ENCODE assay signal across 8 mouse cellular contexts in genomic region chr16:13818560-13819393, GRCm38 (mm10). TPM values are rescaled to one million over a fixed set of nuclear protein-coding genes. Genes with fewer than 3 reads are reported as not detected.
DNase-seq lines count a peak whose midpoint lies in the region; ATAC-seq and TF ChIP-seq lines count a peak whose summit lies in the region.

Gene Ntan1 (plus strand): TSS chr16:13818845.

- no peak for TF ChIP-seq CTCF in cortical plate, adult 2 months (IDR thresholded peaks at IDR 0.05; ENCODE audit: extremely low read depth, insufficient read depth, low read length)

- TF ChIP-seq POLR2A in cortical plate, adult 2 months (IDR thresholded peaks at IDR 0.05; ENCODE audit: extremely low read depth, insufficient read depth, low read length) = peak; percentile 57; the same call in 1 of the 2 replicates

- peak within 1 kb of the TSS; percentile 51 for H3K4me3 ChIP-seq in cortical plate, adult 2 months (ENCODE audit: insufficient read depth, low read length)
- peak within 1 kb of the TSS; percentile 97 for H3K4me3 ChIP-seq in megakaryocyte, embryonic 14.5 days (replicated peaks)

- no peaks in the 10 kb centered on the region for H3K9me3 ChIP-seq in megakaryocyte, embryonic 14.5 days

- DNase-seq in gastrocnemius, adult 8-10 months (ENCODE audit: low spot score in 2 of 2) = peak; percentile 94
- peak; percentile 85 for DNase-seq in hindlimb bud, embryonic 11.5 days (ENCODE audit: extremely low spot score, low read depth, low spot score)
- DNase-seq in left cerebral cortex, adult 8-10 months (ENCODE audit: low spot score in 2 of 2) = peak; percentile 86 to 96
- peak; percentile 97 for DNase-seq in right cerebral cortex, postnatal 10 days (ENCODE audit: low spot score in 2 of 2)
- peak; percentile 96 for DNase-seq in urinary bladder, postnatal 25 days (ENCODE audit: low spot score)

- H3K27ac ChIP-seq in cortical plate, adult 2 months (ENCODE audit: insufficient read depth, low read length) = peak within 1 kb of the TSS; percentile 95

- peaks cover 43% of the 10 kb centered on the region for H3K36me3 ChIP-seq in megakaryocyte, embryonic 14.5 days (replicated peaks; ENCODE audit: low read length)

- peaks cover 6% of the 10 kb centered on the region for H3K4me1 ChIP-seq in cortical plate, adult 2 months (ENCODE audit: control insufficient read depth, insufficient read depth, low read length)
- peaks cover 49% of the 10 kb centered on the region for H3K4me1 ChIP-seq in megakaryocyte, embryonic 14.5 days

- H3K27me3 ChIP-seq in megakaryocyte, embryonic 14.5 days (replicated peaks) = no peaks in the 10 kb centered on the region

- peak; percentile 83 for ATAC-seq in activated CD4-positive, CD25-positive, alpha-beta regulatory T cell, adult 4 months

RNA-seq across cellular contexts. Expression of gene Ntan1, which starts in this region (rescaled TPM):
- polyA plus RNA-seq in activated CD4-positive, CD25-positive, alpha-beta regulatory T cell, adult 4 months (2017; shearing (Covaris generic)) = 100 to 1,000 TPM; 156 to 160 TPM
- polyA plus RNA-seq in cortical plate, adult 2 months (2012; rRNA removed) = 121 TPM in 2 replicates
- 10 to 100 TPM; 39.9 to 45.9 (median 44.7) TPM for total RNA-seq in gastrocnemius, adult 8-10 months (2022)
- total RNA-seq in left cerebral cortex, adult 8-10 months (2022) = 100 to 1,000 TPM in 2 of 4 experiments, 10 to 100 TPM in 2; 98.0 to 124 (median 102) TPM
- polyA plus RNA-seq in megakaryocyte, embryonic 14.5 days (2012; ENCODE audit: insufficient read depth, low replicate concordance) = 28.2 and 34.3 TPM in 2 replicates

Comparison
In these comparisons a context has a peak if more than half of its experiments do, and no peak if none do; other contexts are left out.
1. Peak in every context shown above with its lines: DNase-seq, ATAC-seq, H3K4me3 ChIP-seq and H3K27ac ChIP-seq.